Mouse (Mus musculus): ENCODE measurements around the gene Helt. TPM values are rescaled to one million over a fixed set of nuclear protein-coding genes. Genes with fewer than 3 reads are reported as not detected.
A peak's percentile ranks its signal among the peaks of the same experiment; 100 is the strongest.

Helt gene
- polyA plus RNA-seq, 2 experiments, result 0.05 TPM; not detected in 1

DNA sequence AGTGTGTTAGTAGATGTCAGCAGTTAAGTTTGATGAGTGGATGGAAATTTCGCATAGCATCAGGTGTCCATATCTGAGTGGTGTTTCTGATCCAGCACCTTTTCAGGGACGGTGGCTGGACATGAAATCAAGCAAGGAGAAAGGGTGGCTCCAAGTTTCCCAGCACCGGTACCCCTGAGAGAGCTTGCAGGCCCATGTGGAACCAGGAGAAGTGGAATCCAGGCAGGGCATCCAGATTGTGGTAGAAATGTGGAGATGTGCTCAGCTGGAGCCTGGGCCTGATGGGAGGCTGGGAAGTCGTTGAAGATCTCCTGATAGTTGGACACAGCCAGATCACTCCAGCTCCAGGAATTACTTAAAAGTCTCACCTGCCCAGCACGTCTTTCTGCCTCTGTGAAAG lies 30.2 kb upstream of the Helt start:
- H3K4me1 ChIP-seq (ENCODE audit: control insufficient read depth, insufficient read depth, low read length), result peaks cover 8% of the 10 kb centered on the region; the same call in 1 of the 2 replicates

DNA sequence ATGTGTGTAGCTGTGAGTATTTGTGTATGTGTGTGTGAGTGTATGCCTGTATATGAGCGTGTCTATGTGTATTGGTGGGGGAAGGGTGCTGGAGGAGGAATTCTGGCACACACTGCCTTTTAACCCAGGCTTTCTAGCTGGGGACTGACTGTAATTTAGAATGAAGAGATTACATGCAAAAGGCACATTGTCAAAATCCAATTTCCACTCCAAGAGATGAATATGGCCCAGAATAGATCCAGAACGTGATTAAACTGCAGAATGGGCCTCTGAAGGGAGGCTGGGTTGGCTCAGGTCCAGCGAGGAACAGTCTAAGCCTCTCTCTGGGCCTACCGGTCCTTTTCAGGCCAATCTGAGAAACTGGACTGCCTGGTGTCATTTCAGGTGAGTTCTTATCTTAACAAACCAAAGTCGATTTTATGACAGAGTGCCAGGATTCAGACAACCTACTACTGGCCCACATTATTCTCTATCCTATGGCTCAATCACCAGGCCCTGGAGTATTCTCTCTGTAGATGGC lies 29.3 kb upstream of the Helt start:
- H3K27me3 ChIP-seq (ENCODE audit: control insufficient read depth, insufficient read depth, low read length), result no peaks in the 10 kb centered on the region
- no peaks in the 10 kb centered on the region for H3K36me3 ChIP-seq (ENCODE audit: control insufficient read depth, insufficient read depth, low read length)
- no peak overlapping the region for H3K9ac ChIP-seq (ENCODE audit: low read depth, low read length, severe bottlenecking)
- ATAC-seq (ENCODE audit: low FRiP score, low read depth) (no peak), DNase-seq (ENCODE audit: low spot score) (peak; percentile 26)
- no peak overlapping the region for H3K27ac ChIP-seq (replicated peaks; ENCODE audit: low read depth, low read length)
- H3K9me3 ChIP-seq (ENCODE audit: control insufficient read depth, low read length), result peaks cover 6% of the 10 kb centered on the region; the same call in 1 of the 2 replicates
- no peak overlapping the region for H3K4me2 ChIP-seq (replicated peaks; ENCODE audit: low read depth, low read length, severe bottlenecking)
- TF ChIP-seq POLR2A (IDR thresholded peaks at IDR 0.05; ENCODE audit: borderline replicate concordance, extremely low read depth, insufficient read depth, insufficient read length), result no peak
- 68% methylated on average over 5 of the region's 5 CpGs for WGBS
- no peak overlapping the region for H3K4me3 ChIP-seq (replicated peaks; ENCODE audit: low read length)
- H3K4me1 ChIP-seq (ENCODE audit: control insufficient read depth, insufficient read depth, low read length), result peaks cover 8% of the 10 kb centered on the region; the same call in 1 of the 2 replicates

More for the DNA sequence above, 30.2 kb upstream of the Helt start:
- no peak for TF ChIP-seq POLR2A (IDR thresholded peaks at IDR 0.05; ENCODE audit: borderline replicate concordance, extremely low read depth, insufficient read depth, insufficient read length)
- Histone ChIP-seq H3K27ac (replicated peaks; ENCODE audit: low read depth, low read length) (no peak overlapping the region), H3K27me3 (ENCODE audit: control insufficient read depth, insufficient read depth, low read length) (no peaks in the 10 kb centered on the region), H3K4me3 (replicated peaks; ENCODE audit: low read length) (no peak overlapping the region), H3K36me3 (ENCODE audit: control insufficient read depth, insufficient read depth, low read length) (no peaks in the 10 kb centered on the region), H3K9me3 (ENCODE audit: control insufficient read depth, low read length) (peaks cover 6% of the 10 kb centered on the region; the same call in 1 of the 2 replicates), H3K9ac (ENCODE audit: low read depth, low read length, severe bottlenecking) (no peak overlapping the region), H3K4me2 (replicated peaks; ENCODE audit: low read depth, low read length, severe bottlenecking) (no peak overlapping the region)
- WGBS, result 69% methylated on average over 5 of the region's 5 CpGs
- ATAC-seq (ENCODE audit: low FRiP score, low read depth) (no peak), DNase-seq (ENCODE audit: low spot score) (no peak)

DNA sequence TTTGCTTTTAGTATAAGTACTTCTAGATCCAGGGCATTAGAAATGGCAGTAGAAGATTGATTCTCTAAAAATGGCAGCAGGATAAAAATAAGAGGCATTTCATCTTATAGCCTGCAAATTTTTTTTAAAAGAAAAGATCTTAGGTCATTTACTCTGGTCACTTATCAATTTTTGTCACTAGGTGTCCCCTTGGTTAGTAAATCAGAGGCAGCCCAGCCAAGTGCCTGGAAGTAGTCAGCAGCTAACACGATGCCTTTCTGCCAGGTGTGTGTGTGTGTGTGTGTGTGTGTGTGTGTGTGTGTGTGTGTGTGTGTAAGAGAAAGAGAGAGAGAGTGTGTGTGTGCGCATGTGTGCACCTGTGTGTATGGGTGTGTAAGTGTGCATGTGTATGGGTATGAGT lies 28.4 kb upstream of the Helt start:
- Histone ChIP-seq H3K4me2 (replicated peaks; ENCODE audit: low read depth, low read length, severe bottlenecking) (no peak overlapping the region), H3K4me1 (ENCODE audit: control insufficient read depth, insufficient read depth, low read length) (peaks cover 8% of the 10 kb centered on the region; the same call in 1 of the 2 replicates), H3K36me3 (ENCODE audit: control insufficient read depth, insufficient read depth, low read length) (no peaks in the 10 kb centered on the region), H3K27ac (replicated peaks; ENCODE audit: low read depth, low read length) (no peak overlapping the region), H3K9ac (ENCODE audit: low read depth, low read length, severe bottlenecking) (no peak overlapping the region), H3K9me3 (ENCODE audit: control insufficient read depth, low read length) (peaks cover 6% of the 10 kb centered on the region; the same call in 1 of the 2 replicates), H3K27me3 (ENCODE audit: control insufficient read depth, insufficient read depth, low read length) (no peaks in the 10 kb centered on the region), H3K4me3 (replicated peaks; ENCODE audit: low read length) (no peak overlapping the region)
- no peak for DNase-seq (ENCODE audit: low spot score)
- WGBS, result 74% methylated on average over 2 of the region's 2 CpGs
- ATAC-seq (ENCODE audit: low FRiP score, low read depth), result no peak
- TF ChIP-seq POLR2A (IDR thresholded peaks at IDR 0.05; ENCODE audit: borderline replicate concordance, extremely low read depth, insufficient read depth, insufficient read length), result no peak

DNA sequence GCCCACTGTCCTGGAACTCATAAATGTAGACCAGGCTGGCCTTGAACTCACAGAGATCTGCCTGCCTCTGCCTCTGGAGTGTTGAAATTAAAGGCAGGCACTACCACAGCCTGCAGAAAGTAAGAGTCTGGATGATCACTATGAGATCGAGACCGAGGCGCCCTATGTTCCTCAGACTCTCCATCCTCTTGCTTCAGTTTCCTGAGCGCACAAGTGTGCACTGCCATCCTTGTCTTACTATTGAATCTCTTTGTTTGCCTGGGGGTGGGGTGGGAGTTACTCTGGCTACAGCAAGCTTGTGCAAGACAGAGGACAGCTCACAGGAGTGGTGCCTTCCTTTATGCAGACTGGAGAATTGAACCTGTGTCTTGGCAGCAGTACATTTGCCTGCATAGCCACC lies 27.9 kb upstream of the Helt start:
- no peak overlapping the region for H3K4me3 ChIP-seq (replicated peaks; ENCODE audit: low read length)
- WGBS, result 95% methylated on average over 4 of the region's 4 CpGs
- no peak for ATAC-seq (ENCODE audit: low FRiP score, low read depth)

DNA sequence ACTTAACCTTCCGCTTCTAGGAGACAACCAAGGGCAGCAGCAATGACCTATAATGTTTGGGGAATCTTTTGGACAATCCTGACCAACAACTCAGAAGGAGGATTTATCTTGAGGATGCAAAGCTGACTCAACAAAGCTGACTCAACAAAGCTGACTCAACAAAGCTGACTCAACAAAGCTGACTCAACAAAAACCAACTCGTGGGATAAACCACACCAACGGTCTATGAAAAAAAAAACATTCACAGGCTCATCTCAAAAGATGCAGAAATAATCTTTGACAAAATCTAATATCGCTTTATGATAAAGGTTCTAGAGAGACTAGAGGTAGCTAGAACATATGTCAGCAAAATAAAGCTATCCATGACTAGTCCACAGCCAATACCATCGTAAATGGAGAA lies 24.3 kb upstream of the Helt start:
- Histone ChIP-seq H3K36me3 (ENCODE audit: control insufficient read depth, insufficient read depth, low read length) (no peaks in the 10 kb centered on the region), H3K4me2 (replicated peaks; ENCODE audit: low read depth, low read length, severe bottlenecking) (no peak overlapping the region), H3K27ac (replicated peaks; ENCODE audit: low read depth, low read length) (no peak overlapping the region), H3K27me3 (ENCODE audit: control insufficient read depth, insufficient read depth, low read length) (no peaks in the 10 kb centered on the region), H3K4me3 (replicated peaks; ENCODE audit: low read length) (no peak overlapping the region), H3K9ac (ENCODE audit: low read depth, low read length, severe bottlenecking) (no peak overlapping the region), H3K4me1 (ENCODE audit: control insufficient read depth, insufficient read depth, low read length) (peaks cover 2% of the 10 kb centered on the region; the same call in 1 of the 2 replicates), H3K9me3 (ENCODE audit: control insufficient read depth, low read length) (no peaks in the 10 kb centered on the region)
- WGBS, result 93% methylated on average over 5 of the region's 5 CpGs
- ATAC-seq (ENCODE audit: low FRiP score, low read depth) (no peak), DNase-seq (ENCODE audit: low spot score) (no peak)
- TF ChIP-seq POLR2A (IDR thresholded peaks at IDR 0.05; ENCODE audit: borderline replicate concordance, extremely low read depth, insufficient read depth, insufficient read length), result no peak

More for the DNA sequence above, 27.9 kb upstream of the Helt start:
- Histone ChIP-seq H3K4me1 (ENCODE audit: control insufficient read depth, insufficient read depth, low read length) (peaks cover 8% of the 10 kb centered on the region; the same call in 1 of the 2 replicates), H3K27ac (replicated peaks; ENCODE audit: low read depth, low read length) (no peak overlapping the region), H3K27me3 (ENCODE audit: control insufficient read depth, insufficient read depth, low read length) (no peaks in the 10 kb centered on the region), H3K9ac (ENCODE audit: low read depth, low read length, severe bottlenecking) (no peak overlapping the region), H3K36me3 (ENCODE audit: control insufficient read depth, insufficient read depth, low read length) (no peaks in the 10 kb centered on the region), H3K9me3 (ENCODE audit: control insufficient read depth, low read length) (peaks cover 6% of the 10 kb centered on the region; the same call in 1 of the 2 replicates), H3K4me2 (replicated peaks; ENCODE audit: low read depth, low read length, severe bottlenecking) (no peak overlapping the region)
- no peak for DNase-seq (ENCODE audit: low spot score)
- no peak for TF ChIP-seq POLR2A (IDR thresholded peaks at IDR 0.05; ENCODE audit: borderline replicate concordance, extremely low read depth, insufficient read depth, insufficient read length)
